In genomic region chr9:107340267-107340859, GRCm38 (mm10) we compare ENCODE assay signal across 8 mouse cellular contexts. TPM values are rescaled to one million over a fixed set of nuclear protein-coding genes. Genes with fewer than 3 reads are reported as not detected.
DNase-seq lines count a peak whose midpoint lies in the region; ATAC-seq and TF ChIP-seq lines count a peak whose summit lies in the region.

6430571L13Rik (plus strand) TSS chr9:107340602.

- WGBS in embryonic facial prominence, embryonic 11.5 days, result under 1% methylated on average over 34 of the region's 34 CpGs
- 1% methylated on average over 34 of the region's 34 CpGs for WGBS in limb, embryonic 14.5 days
- WGBS in midbrain, postnatal 0 days, result under 1% methylated on average over 34 of the region's 34 CpGs

- H3K9ac ChIP-seq in embryonic facial prominence, embryonic 11.5 days (replicated peaks; ENCODE audit: low read length), result peak within 1 kb of the TSS; percentile 61
- peak within 1 kb of the TSS; percentile 63 for H3K9ac ChIP-seq in limb, embryonic 14.5 days (ENCODE audit: low read depth, low read length, severe bottlenecking)
- H3K9ac ChIP-seq in midbrain, postnatal 0 days (replicated peaks; ENCODE audit: low read length, poor library complexity, severe bottlenecking), result peak within 1 kb of the TSS; percentile 76

- peak within 1 kb of the TSS; percentile 58 for H3K4me3 ChIP-seq in erythroblast, embryonic 14.5 days (replicated peaks)
- H3K4me3 ChIP-seq in embryonic facial prominence, embryonic 11.5 days (ENCODE audit: low read depth, low read length), result peak within 1 kb of the TSS; percentile 60
- H3K4me3 ChIP-seq in limb, embryonic 14.5 days (replicated peaks; ENCODE audit: low read length), result peak within 1 kb of the TSS; percentile 63
- peak within 1 kb of the TSS; percentile 67 for H3K4me3 ChIP-seq in midbrain, postnatal 0 days (ENCODE audit: low read depth, low read length)

- peak within 1 kb of the TSS; percentile 85 for H3K4me2 ChIP-seq in embryonic facial prominence, embryonic 11.5 days (ENCODE audit: low read depth, low read length)
- peak within 1 kb of the TSS; percentile 87 for H3K4me2 ChIP-seq in limb, embryonic 14.5 days (replicated peaks; ENCODE audit: low read depth, low read length, severe bottlenecking)
- H3K4me2 ChIP-seq in midbrain, postnatal 0 days (ENCODE audit: low read depth, low read length, poor library complexity, severe bottlenecking), result peak within 1 kb of the TSS; percentile 78

- no peak for TF ChIP-seq POLR2A in limb, embryonic 14.5 days (IDR thresholded peaks at IDR 0.05; ENCODE audit: borderline replicate concordance, extremely low read depth, insufficient read depth, insufficient read length)

- no peaks in the 10 kb centered on the region for H3K36me3 ChIP-seq in erythroblast, embryonic 14.5 days (ENCODE audit: control insufficient read depth)
- no peaks in the 10 kb centered on the region for H3K36me3 ChIP-seq in embryonic facial prominence, embryonic 11.5 days (replicated peaks; ENCODE audit: control insufficient read depth, insufficient read depth, low read depth, low read length)
- no peaks in the 10 kb centered on the region for H3K36me3 ChIP-seq in limb, embryonic 14.5 days (ENCODE audit: control insufficient read depth, insufficient read depth, low read length)
- H3K36me3 ChIP-seq in midbrain, postnatal 0 days (ENCODE audit: insufficient read depth, low read length), result no peaks in the 10 kb centered on the region

- no peak within 1 kb of the TSS for H3K27ac ChIP-seq in embryonic facial prominence, embryonic 11.5 days (replicated peaks; ENCODE audit: low read depth, low read length)
- no peak within 1 kb of the TSS for H3K27ac ChIP-seq in limb, embryonic 14.5 days (replicated peaks; ENCODE audit: low read depth, low read length)
- H3K27ac ChIP-seq in midbrain, postnatal 0 days (ENCODE audit: low read depth, low read length), result peak within 1 kb of the TSS; percentile 62

- no peaks in the 10 kb centered on the region for H3K9me3 ChIP-seq in erythroblast, embryonic 14.5 days (ENCODE audit: control insufficient read depth, low read length)
- H3K9me3 ChIP-seq in embryonic facial prominence, embryonic 11.5 days (replicated peaks; ENCODE audit: control insufficient read depth, low read length), result no peaks in the 10 kb centered on the region
- H3K9me3 ChIP-seq in limb, embryonic 14.5 days (ENCODE audit: control insufficient read depth, low read length), result no peaks in the 10 kb centered on the region
- no peaks in the 10 kb centered on the region for H3K9me3 ChIP-seq in midbrain, postnatal 0 days (ENCODE audit: low read length)

- DNase-seq in embryonic facial prominence, embryonic 11.5 days (ENCODE audit: low spot score), result peak; percentile 95
- DNase-seq in heart, adult 8-10 months (ENCODE audit: low spot score), result peak; percentile 95
- DNase-seq in kidney, adult 9 months, result peak; percentile 95
- DNase-seq in limb, embryonic 14.5 days (ENCODE audit: low spot score), result peak; percentile 96
- peak; percentile 97 for DNase-seq in midbrain, postnatal 0 days (ENCODE audit: low spot score)
- DNase-seq in spleen, postnatal 14 days (ENCODE audit: low spot score in 2 of 2), result peak; percentile 73 to 81

- H3K27me3 ChIP-seq in erythroblast, embryonic 14.5 days (ENCODE audit: control insufficient read depth), result peaks cover 32% of the 10 kb centered on the region
- H3K27me3 ChIP-seq in embryonic facial prominence, embryonic 11.5 days (ENCODE audit: control insufficient read depth, insufficient read depth, low read length), result no peaks in the 10 kb centered on the region
- H3K27me3 ChIP-seq in limb, embryonic 14.5 days (ENCODE audit: control insufficient read depth, insufficient read depth, low read length), result no peaks in the 10 kb centered on the region
- H3K27me3 ChIP-seq in midbrain, postnatal 0 days (ENCODE audit: insufficient read depth, low read length), result no peaks in the 10 kb centered on the region

- no peak; the same call in 1 of the 2 replicates for ATAC-seq in erythroblast, adult 5-6 weeks (replicated peaks; ENCODE audit: low FRiP score, poor library complexity, severe bottlenecking)
- ATAC-seq in embryonic facial prominence, embryonic 11.5 days (replicated peaks; ENCODE audit: insufficient number of reproducible peaks, low FRiP score, low TSS enrichment, low read depth), result peak; percentile 91
- peak; percentile 93 for ATAC-seq in limb, embryonic 14.5 days (ENCODE audit: low FRiP score, low read depth)
- peak; percentile 89 for ATAC-seq in midbrain, postnatal 0 days (ENCODE audit: low FRiP score)

- H3K4me1 ChIP-seq in erythroblast, embryonic 14.5 days (ENCODE audit: control insufficient read depth), result peaks cover 39% of the 10 kb centered on the region
- no peaks in the 10 kb centered on the region for H3K4me1 ChIP-seq in embryonic facial prominence, embryonic 11.5 days (ENCODE audit: control insufficient read depth, insufficient read depth, low read length)
- H3K4me1 ChIP-seq in limb, embryonic 14.5 days (ENCODE audit: control insufficient read depth, insufficient read depth, low read length), result peaks cover 12% of the 10 kb centered on the region; the same call in 1 of the 2 replicates
- peaks cover 16% of the 10 kb centered on the region; the same call in 1 of the 2 replicates for H3K4me1 ChIP-seq in midbrain, postnatal 0 days (ENCODE audit: insufficient read depth, low read length)

- peak; percentile 27; the same call in 1 of the 2 replicates for TF ChIP-seq CTCF in midbrain, postnatal 0 days (IDR thresholded peaks at IDR 0.05)

RNA-seq across cellular contexts. Expression of gene 6430571L13Rik, which starts in this region (rescaled TPM):
- polyA plus RNA-seq in erythroblast, embryonic 14.5 days (2012), result not detected in 2 replicates
- not detected in 2 replicates for total RNA-seq in erythroblast, adult 5-6 weeks (2015; ENCODE audit: low replicate concordance)
- total RNA-seq in erythroblast, adult 5-6 weeks (2017; ENCODE audit: low replicate concordance), result not detected in 2 replicates
- polyA plus RNA-seq in embryonic facial prominence, embryonic 11.5 days (2014; fragmentation: Nextera tagmentation; extraction: Ambion mirVana), result 0.70 and 0.72 TPM in 2 replicates
- total RNA-seq in heart, adult 8-10 months (2022), result 10 to 100 TPM in 1 of 4 experiments, 1 to 10 TPM in 3; 5.6 to 10.3 (median 6.4) TPM
- polyA plus RNA-seq in limb, embryonic 14.5 days (2012; rRNA removed), result 1.0 and 1.1 TPM in 2 replicates
- 0.39 and 0.56 TPM in 2 replicates for polyA plus RNA-seq in limb, embryonic 14.5 days (2014; fragmentation: Nextera tagmentation; extraction: Ambion mirVana)
- total RNA-seq in midbrain, postnatal 0 days (2014; rRNA removed), result 11.0 and 13.6 TPM in 2 replicates
- 10.4 and 11.1 TPM in 2 replicates for polyA plus RNA-seq in midbrain, postnatal 0 days (2015; fragmentation: Nextera tagmentation; extraction: Ambion mirVana)

Comparison
In these comparisons a context has a peak if more than half of its experiments do, and no peak if none do; other contexts are left out.
1. RNA of gene 6430571L13Rik (total RNA-seq): 11.0 to 13.6 TPM in midbrain, postnatal 0 days and 5.6 to 10.3 TPM in heart, adult 8-10 months; not detected in erythroblast, adult 5-6 weeks; every median in the first group is over 4 times any median in the second.
2. Peak in DNase-seq, ATAC-seq, H3K4me3 ChIP-seq, H3K9ac ChIP-seq and H3K4me2 ChIP-seq in embryonic facial prominence, embryonic 11.5 days; RNA of the gene not detected or under 1 TPM.
3. Peak in every context shown above with its lines, with median percentiles within 50 percentile points of each other: H3K4me3 ChIP-seq, DNase-seq, H3K4me2 ChIP-seq and H3K9ac ChIP-seq.